Mouse (Mus musculus) testis, adult 2 months (tissue): ENCODE measurements around the gene Tbc1d17.

Source experiments
- CTCF ChIP-seq: fragments of 200-500 bp; IDR thresholded peaks from 2 replicates; pipeline ENCODE4 v1.5.1; 2012; ENCODE audit warnings: low read depth, mild to moderate bottlenecking, inconsistent platforms, low read length, moderate library complexity; ENCODE audit not compliant: control insufficient read depth, insufficient read depth, insufficient replicate concordance
- POLR2A ChIP-seq: fragments of 200-500 bp; IDR thresholded peaks from 2 replicates; pipeline ENCODE4 v1.6.1; 2012; ENCODE audit warnings: low read depth, mild to moderate bottlenecking, inconsistent platforms, low read length, moderate library complexity; ENCODE audit not compliant: control insufficient read depth

DNA sequence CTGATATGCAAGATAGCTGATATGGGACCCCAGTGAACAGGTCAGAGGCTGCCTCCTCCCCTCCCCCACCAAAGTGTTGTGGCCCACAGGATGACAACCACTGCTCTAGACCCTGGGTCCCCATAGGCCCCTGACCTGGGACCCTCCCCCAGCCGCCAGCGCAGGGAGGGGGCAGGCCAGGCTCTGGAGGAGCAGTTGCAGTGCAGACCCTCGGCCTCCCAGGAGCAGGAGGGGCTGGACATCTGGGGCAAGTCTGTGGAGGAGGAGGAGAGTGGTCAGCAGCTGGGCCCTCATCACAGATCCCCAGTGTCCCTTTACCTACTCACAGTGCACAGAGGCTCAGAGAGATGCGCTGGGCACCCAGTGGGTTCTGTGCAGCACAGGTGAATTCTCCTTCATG, 58.8 kb downstream of the Tbc1d17 start:
- TF ChIP-seq CTCF: no peak
- no peak for TF ChIP-seq POLR2A
